Mouse (Mus musculus): ENCODE measurements around the gene Abat.

Gene Abat

GRCm38 (mm10) chr16:8513236-8513906 is at the start of gene Abat:
Abat (plus strand) TSS chr16:8513429.
- DNase-seq: peak; percentile 94

DNA sequence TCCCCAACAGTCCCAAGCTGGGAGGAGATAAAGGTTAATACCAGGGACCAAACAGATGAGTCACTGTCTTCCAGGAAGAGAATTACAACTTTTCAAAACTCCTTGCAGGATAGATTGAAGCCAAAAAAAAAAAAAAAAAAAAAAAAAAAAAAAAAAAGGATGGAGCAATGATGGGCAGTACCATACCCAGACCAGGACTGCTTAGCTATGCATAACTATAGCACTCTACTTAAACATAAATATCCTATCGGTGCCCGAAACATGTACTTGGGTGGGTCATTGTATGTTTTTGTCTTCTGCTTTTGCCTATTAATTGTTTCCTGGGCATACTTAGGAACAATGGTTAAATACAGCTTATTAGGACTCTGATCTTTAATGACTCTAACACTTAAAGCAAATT is 43.1 kb upstream of the Abat start:
- DNase-seq: no peak

- peak; percentile 93 for DNase-seq
Measured at GRCm38 (mm10) chr16:8470603-8471481, 42.4 kb upstream of the Abat start, which contains the start of gene Mettl22. Mettl22 (plus strand) TSS chr16:8470788.

DNA sequence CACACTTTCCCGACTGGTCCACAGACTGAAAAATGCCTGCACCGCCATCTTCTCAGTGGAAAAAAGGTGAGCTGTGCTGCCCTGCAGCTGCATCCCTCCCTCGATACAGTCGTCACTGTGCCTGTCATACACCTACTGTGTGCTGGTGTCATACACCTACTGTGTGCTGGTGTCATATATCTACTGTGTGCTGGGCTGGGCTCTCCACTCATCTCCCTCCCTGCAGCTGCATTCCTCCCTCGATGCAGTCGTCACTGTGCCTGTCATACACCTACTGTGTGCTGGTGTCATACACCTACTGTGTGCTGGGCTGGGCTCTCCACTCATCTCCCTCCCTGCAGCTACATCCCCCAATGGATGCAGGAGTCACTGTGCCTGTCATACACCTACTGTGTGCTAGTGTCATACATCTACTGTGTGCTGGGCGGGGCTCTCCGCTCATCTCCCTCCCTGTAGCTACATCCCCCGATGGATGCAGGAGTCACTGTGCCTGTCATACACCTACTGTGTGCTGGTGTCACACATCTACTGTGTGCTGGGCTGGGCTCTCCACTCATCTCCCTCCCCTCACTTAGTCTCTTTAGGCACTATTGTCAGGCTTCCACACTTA is 25.7 kb upstream of the Abat start:
- no peak for DNase-seq

DNA sequence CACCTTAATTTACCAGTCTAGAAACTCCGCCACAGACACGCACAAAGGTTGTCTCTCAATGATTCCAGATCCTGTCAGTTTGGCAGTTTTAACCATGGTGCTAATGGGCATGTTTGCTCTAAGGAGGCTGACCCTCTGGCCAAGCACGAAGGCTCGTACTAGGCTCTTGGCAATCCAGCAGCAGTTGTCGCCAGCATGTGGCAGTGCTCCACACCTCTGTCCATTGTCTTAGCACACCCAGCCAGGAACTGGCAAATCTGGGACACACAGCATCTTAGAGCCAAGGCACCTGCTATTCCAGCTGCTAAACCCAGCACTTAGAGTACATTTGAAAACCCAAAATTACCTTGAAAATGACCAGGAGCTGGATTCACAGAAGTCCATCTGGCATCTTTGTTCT is 23.9 kb upstream of the Abat start:
- DNase-seq: no peak

DNA sequence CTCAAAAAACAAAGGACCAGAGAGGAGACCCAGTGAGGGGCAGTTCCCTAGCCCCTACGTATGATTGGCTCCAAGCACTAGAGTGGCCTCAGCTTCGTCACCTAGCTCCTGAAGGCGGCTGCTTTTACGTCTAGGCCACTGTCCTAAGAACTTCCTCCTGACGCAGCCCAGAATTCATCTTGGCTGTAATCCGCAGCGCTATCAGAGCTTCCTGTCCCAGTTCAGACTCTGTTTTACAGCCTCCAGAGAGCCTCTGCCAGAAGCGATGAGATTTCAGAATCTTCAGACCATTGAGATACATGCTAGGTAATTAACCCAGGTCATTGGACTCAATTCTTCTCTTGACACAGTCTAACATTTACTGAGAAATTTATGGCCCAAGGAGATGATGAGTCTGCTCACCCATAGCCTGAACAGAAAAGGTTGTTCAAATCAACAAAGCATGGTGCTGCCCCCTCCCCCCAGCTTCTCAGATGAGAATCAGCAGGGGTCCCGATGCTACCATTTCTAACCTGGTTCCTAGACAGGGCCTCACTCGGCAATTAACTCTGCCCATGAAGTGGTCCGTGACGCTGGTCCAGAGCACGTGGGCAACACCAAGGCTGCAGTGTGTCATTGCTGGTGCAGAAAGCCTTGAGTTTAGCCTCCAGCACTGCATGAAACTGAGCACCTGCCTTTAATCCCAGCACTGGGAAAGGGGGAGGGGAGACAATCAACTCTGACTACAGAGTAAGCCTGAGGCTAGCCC is 21.3 kb upstream of the Abat start:
- DNase-seq: no peak

- DNase-seq: peak; percentile 37
Measured at GRCm38 (mm10) chr16:8494268-8494667, 19.0 kb upstream of the Abat start.

GRCm38 (mm10) chr16:8496967-8497366 is 16.3 kb upstream of the Abat start:
- no peak for DNase-seq

GRCm38 (mm10) chr16:8504271-8504670 is 9.0 kb upstream of the Abat start:
- no peak for DNase-seq

DNA sequence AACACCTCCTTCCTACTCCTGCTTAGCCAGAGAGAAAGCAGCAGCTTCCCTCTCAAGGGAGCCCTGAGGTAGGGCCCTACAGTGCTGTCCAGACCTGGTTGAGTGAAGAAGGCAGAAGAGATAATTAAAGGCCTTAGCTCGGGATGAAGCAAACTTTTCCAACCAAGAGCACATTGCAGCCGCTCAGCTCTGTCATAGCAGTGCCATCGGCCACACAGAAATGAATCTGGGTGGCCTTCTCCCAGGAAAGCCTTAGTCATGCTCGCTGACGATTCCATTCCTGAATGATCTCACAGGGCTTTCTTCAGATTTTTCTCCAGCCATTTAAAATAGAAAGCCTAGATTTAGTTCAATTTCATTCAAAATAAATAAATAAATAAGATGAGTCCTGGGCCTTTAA is 3.3 kb upstream of the Abat start:
- DNase-seq: no peak

DNA sequence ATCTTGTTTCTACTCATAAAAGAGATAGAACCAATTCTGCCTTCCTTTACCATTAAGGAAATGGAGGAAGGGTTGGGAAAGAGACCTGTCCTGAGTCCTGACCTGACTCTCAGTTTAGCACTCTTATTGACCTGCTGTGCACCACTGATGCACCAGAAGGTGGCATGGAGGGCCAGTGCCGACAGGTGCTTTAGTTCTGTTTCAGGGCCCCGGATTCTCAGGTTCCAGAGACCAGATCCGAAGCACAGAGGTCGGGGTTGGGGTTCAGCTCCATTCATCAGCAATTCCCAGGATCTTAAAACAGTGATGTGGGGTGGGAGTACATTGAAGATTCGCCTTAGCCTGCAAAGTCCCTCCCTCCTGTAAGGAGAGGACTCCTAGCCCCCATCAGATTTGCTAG is 399 bp upstream of the Abat start:
- DNase-seq: no peak

DNA sequence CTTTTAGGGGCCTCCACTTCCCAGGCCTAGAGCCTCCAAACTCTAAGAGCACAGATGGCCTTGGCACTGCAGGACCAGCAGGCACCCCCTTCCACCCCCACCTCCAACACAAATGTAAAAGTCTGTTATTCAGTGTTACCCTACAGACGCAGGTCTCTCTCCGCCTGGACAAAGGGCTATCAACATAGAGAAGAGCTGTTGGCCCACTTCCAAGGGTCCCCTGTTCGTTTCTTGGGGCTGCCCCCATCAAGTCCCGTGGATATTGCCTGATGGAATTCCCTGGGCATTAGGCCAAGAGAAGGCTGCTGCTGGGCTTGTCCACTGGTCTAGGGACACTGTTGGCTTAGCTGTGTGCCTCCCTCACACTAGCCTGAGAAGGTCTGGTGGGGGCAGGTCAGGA is 951 bp downstream of the Abat start:
- peak; percentile 55 for DNase-seq

- DNase-seq: no peak
Measured at GRCm38 (mm10) chr16:8520525-8520924, 7.3 kb downstream of the Abat start.

- DNase-seq: no peak
Measured at GRCm38 (mm10) chr16:8521322-8521721, 8.1 kb downstream of the Abat start.

GRCm38 (mm10) chr16:8523480-8524144 is 10.4 kb downstream of the Abat start:
- DNase-seq: peak; percentile 59

GRCm38 (mm10) chr16:8524163-8524847 is 11.1 kb downstream of the Abat start:
- DNase-seq: no peak

DNA sequence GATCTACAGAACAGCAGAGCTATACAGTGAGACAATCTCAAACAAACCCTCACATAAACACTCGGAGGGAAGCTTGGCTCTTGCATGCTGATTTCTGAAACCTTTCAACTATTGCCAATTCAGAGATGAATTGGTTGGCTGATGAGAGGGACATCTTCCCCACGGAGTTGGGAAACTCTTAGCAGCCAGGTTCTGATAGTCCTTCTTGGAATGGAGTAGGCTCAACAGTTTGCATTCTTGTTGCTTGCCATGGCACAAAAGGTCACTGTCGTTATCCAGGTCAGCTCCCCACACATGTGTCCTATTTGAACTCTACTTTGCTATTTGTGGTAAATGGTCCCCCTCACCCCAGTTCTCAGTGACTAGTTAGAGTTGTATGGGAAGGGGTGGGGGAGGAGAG is 12.1 kb downstream of the Abat start:
- DNase-seq: no peak

DNA sequence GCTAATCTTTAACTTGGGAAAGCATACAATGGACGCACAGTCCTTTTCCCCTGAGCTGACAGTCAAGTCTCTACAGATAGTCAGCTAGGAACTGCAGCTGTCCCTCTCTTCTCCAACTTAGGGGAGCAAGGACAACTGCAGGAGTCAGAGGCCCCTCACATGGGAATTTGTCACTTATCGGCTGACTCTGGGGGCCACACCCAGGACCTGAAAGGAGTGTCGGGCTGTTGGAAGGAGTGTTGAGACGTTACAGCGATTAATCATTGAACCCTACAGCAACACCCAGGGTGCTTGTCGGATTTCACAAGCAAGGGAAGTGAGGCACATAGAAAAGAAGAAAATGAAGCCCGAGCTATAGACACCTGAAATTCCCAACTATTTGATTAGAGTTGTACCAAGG is 12.6 kb downstream of the Abat start:
- DNase-seq: no peak

DNA sequence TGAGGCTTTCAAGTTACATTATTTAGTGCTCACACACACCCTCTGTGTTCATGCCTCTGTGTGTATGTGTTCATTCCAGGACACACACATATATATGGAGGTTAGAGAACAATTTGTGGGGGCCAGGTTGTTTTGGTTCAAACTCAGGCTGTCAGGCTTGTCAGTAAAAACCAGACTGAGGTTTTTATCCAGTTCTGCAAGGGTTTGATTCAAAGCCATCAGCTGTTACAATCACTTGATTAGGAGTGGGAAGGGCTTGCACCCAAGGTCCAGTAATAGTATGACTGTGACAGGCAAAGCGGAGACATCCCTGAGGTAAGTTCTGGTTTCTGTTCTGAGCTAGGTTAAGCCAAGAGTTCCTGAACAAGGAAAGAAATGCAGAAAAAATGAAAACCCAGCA is 16.2 kb downstream of the Abat start:
- DNase-seq: no peak

DNA sequence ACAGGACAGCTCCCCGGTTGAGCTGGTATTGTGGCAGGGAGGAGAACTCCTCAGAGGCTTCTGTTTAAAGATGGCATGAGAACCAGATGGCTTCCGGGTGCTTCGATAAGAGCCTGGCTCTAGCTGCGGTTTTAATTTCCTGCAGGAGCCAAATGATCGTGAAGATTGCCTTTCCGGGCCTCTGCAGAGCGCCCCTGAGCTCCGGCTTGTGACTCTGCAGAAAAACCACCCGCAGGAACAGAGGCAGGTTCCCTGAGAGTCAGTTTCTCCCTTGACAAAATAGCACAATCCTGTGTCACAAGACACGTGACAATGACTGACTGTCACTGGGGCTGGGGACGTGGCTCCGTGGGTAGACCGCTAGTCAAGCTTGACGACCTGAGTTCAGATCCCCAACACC is 16.8 kb downstream of the Abat start:
- DNase-seq: no peak

DNA sequence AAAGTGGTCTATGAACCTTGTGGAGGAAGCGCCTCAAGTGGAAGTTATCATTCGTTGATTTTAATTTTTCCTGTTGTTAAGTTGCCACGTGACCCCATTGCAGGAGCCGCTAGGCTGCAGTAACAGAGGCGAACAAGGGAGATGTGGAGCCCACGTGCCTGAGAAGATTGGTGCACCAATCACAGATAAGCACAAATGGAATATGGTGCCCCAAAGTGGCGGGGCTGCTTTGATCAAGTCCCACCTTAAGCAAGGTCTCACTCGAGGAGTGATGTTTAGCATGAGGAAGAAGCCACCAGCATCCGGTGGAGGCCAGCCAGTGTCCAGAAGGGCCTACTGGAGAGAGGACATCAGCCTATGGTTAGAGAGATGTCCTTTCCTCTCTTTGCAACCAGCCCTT is 19.2 kb downstream of the Abat start:
- no peak for DNase-seq

DNA sequence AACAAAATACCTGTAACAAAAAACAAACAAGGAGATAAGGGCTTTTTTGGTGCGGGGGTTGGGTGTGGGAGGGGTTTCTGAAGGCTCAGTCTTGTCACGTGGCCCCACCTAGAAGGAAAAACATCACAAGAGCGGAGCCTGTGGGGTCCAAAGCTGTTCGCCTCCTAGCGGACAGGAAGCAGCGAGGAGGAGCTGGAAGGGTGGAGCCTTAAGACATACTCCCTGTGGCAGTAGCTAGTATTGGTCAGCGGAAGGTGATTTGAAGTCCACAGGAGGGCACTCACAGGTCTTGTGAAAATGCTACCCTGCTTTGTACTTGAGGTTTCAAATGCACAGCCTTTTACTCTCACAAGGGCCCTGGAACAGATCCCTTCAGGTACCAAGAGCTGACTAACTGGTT is 19.7 kb downstream of the Abat start:
- DNase-seq: no peak
